Mouse (Mus musculus) bone marrow, adult 2 months (tissue): ENCODE data around the gene D10Wsu102e.

Experiments used
- CTCF ChIP-seq: fragments of 200-500 bp; IDR thresholded peaks from 2 replicates; pipeline ENCODE4 v1.5.1; 2011; ENCODE audit warnings: low read length, control low read depth; ENCODE audit not compliant: control insufficient read depth, insufficient read depth
- POLR2A ChIP-seq: fragments of 200-500 bp; IDR thresholded peaks from 2 replicates; pipeline ENCODE4 v1.6.1; 2011; ENCODE audit warnings: low read depth, mild to moderate bottlenecking, control low read depth, low read length, borderline replicate concordance; ENCODE audit not compliant: control insufficient read depth

DNA sequence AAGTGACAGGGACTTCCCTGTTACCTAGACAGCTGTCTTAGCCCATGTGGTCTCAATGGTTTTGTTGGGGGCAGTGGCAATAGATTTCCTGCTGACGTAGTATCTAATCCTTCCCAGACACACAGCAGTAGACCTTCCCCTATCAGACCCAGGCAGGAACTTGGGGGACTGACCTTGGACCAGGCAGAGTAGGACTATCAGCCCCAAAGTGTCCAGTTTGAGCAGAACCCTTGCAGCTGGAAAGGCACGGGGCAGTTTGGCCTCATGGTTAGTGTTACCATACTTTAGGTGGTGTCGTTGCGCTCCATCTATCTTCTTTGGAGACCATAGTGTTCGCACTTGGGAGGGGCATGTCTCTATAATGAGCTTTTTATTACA, 13.7 kb upstream of the D10Wsu102e start:
- TF ChIP-seq CTCF (no peak), POLR2A (no peak)
